Mouse (Mus musculus): ENCODE measurements around the gene Dcun1d2. TPM values are rescaled to one million over a fixed set of nuclear protein-coding genes. Genes with fewer than 3 reads are reported as not detected.
A peak's percentile ranks its signal among the peaks of the same experiment; 100 is the strongest.
"Not testable (repeated sequence)": the region's sequence is repeated elsewhere in the genome, so short reads cannot be mapped to it uniquely, and the experiment has no call there.

The Dcun1d2 gene
- polyA plus RNA-seq (2015; fragmentation: Nextera tagmentation; extraction: Ambion mirVana): 21.9 and 24.2 TPM in 2 replicates

- peak; percentile 97 for DNase-seq (ENCODE audit: low spot score)
These were observed at the start of gene Dcun1d2, which contains the start of gene Tmco3 for GRCm38 (mm10) chr8:13287692-13288623. Gene Dcun1d2, minus strand, starts transcription at chr8:13288131. Gene Tmco3, plus strand, starts transcription at chr8:13288190.

GRCm38 (mm10) chr8:13337678-13338077, 49.7 kb upstream of the Dcun1d2 start:
- no peak for DNase-seq (ENCODE audit: low spot score)

GRCm38 (mm10) chr8:13337245-13337644, 49.3 kb upstream of the Dcun1d2 start:
- DNase-seq (ENCODE audit: low spot score): not testable (repeated sequence)

- DNase-seq (ENCODE audit: low spot score): no peak
These were observed 46.7 kb upstream of the Dcun1d2 start for GRCm38 (mm10) chr8:13334671-13335070.

- no peak for DNase-seq (ENCODE audit: low spot score)
These were observed 38.7 kb upstream of the Dcun1d2 start for GRCm38 (mm10) chr8:13326598-13326997.

- no peak for DNase-seq (ENCODE audit: low spot score)
These were observed 28.7 kb upstream of the Dcun1d2 start for GRCm38 (mm10) chr8:13316671-13317070.

GRCm38 (mm10) chr8:13314922-13315321, 27.0 kb upstream of the Dcun1d2 start:
- no peak for DNase-seq (ENCODE audit: low spot score)

GRCm38 (mm10) chr8:13306916-13307315, 19.0 kb upstream of the Dcun1d2 start:
- DNase-seq (ENCODE audit: low spot score): no peak

GRCm38 (mm10) chr8:13306309-13306909, 18.5 kb upstream of the Dcun1d2 start:
- no peak for DNase-seq (ENCODE audit: low spot score)

- DNase-seq (ENCODE audit: low spot score): no peak
These were observed 18.0 kb upstream of the Dcun1d2 start for GRCm38 (mm10) chr8:13305884-13306283.

GRCm38 (mm10) chr8:13305459-13305858, 17.5 kb upstream of the Dcun1d2 start:
- no peak for DNase-seq (ENCODE audit: low spot score)

GRCm38 (mm10) chr8:13301036-13301435, 13.1 kb upstream of the Dcun1d2 start:
- no peak for DNase-seq (ENCODE audit: low spot score)

- DNase-seq (ENCODE audit: low spot score): no peak
These were observed 11.6 kb upstream of the Dcun1d2 start for GRCm38 (mm10) chr8:13299571-13299970.

GRCm38 (mm10) chr8:13293677-13294470, 5.9 kb upstream of the Dcun1d2 start:
- DNase-seq (ENCODE audit: low spot score): no peak

- DNase-seq (ENCODE audit: low spot score): peak; percentile 72
These were observed 4.4 kb upstream of the Dcun1d2 start for GRCm38 (mm10) chr8:13292364-13292763.

GRCm38 (mm10) chr8:13288646-13289045, 715 bp upstream of the Dcun1d2 start:
- DNase-seq (ENCODE audit: low spot score): no peak

- peak; percentile 82 for DNase-seq (ENCODE audit: low spot score)
These were observed 633 bp downstream of the Dcun1d2 start for GRCm38 (mm10) chr8:13287304-13287691.

- DNase-seq (ENCODE audit: low spot score): no peak
These were observed 4.7 kb downstream of the Dcun1d2 start for GRCm38 (mm10) chr8:13283200-13283599.

- DNase-seq (ENCODE audit: low spot score): no peak
These were observed 10.9 kb downstream of the Dcun1d2 start for GRCm38 (mm10) chr8:13276941-13277447.

GRCm38 (mm10) chr8:13272834-13273233, 15.1 kb downstream of the Dcun1d2 start:
- DNase-seq (ENCODE audit: low spot score): no peak

- no peak for DNase-seq (ENCODE audit: low spot score)
These were observed 20.4 kb downstream of the Dcun1d2 start for GRCm38 (mm10) chr8:13267566-13267965.
